Mouse (Mus musculus) layer of hippocampus, adult 18-20 months (tissue): ENCODE data around the gene Tnnt2. TPM values are rescaled to one million over a fixed set of nuclear protein-coding genes. Genes with fewer than 3 reads are reported as not detected.

Experiments used
- DNase-seq, 2 experiments: peaks; one replicate each; pipeline ENCODE4 v3.0.0; 2022; ENCODE audit warnings: low spot score in 2 of 2
- total RNA-seq, 2 experiments: library from RNA; stranded (reverse); gene quantifications; 2 replicates each; pipeline ENCODE4 v1.2.3; 2021

Tnnt2 gene
- total RNA-seq, 2 experiments from 2014 or later = 1.7 to 2.0 TPM

DNA sequence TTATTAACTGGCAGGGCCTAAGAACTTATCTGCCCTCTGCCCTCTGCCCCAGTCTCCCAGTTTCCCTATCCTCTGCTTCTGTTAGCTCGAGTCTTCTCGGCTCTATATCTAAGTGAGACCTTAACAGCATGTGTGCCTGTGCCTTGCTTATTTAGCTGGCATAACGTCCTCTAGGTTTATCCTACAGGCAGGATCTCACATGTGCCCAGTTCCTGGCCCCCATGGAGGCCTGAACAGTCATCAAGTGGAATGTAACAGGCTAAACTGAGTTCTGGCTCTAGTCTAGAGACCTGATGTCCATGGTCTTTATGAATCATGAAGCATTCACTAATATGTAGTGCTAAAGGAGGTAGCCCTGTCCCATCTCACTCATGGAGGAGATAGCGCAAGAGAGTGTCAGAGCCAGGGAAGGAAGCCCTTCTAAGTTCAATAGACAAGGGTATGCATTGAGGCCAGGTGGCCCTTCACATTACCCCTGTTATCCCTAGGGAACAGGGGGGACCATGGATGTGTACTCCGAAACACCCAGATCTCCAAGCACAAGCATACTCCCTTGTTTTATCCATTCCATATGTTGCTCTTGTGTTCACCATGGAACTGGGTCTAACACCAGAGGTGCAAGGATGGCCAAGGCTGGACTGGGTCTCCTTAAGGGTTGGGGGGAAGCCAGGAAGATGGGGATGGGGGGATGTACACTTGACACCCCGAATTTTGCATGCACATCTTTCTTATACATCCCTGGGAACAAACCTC, 18.6 kb downstream of the Tnnt2 start:
- no peak for DNase-seq

DNA sequence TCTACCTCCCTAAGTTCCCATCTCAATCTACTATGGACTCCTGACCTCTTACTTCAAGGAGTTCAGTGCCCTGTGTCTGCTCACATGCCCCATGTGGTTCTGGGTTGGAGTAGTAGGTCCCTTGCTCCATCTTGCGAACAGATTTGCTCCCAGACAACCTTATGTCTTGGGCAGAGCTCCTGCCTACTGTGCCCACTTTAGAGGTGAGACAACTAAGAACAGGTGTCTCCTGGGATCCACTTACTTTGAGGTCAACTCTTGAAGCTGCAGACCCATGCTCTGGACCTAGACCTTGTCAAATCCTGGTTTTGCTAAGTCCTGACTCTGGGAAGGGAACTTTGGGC, 19.2 kb downstream of the Tnnt2 start:
- DNase-seq = no peak

DNA sequence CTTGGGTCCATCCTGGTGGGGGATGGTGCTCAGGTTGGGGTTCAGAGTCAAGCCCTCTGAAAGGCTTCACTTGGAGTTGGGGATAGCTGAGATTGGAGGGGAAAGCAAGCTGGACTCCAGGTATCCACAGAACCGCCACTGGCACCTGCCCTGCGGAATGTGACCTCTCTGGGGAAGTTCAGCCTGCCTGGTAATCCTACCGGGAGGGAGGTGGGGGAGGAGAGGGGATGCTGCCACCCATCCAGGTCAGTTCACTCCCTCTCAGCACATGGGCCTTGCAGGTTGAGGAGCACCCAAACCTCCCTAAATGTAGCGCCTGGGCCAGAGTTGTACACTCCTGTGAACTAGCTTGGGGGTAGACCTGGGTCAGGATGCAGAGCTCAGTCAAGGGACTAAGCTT, 19.9 kb downstream of the Tnnt2 start:
- no peak for DNase-seq

DNA sequence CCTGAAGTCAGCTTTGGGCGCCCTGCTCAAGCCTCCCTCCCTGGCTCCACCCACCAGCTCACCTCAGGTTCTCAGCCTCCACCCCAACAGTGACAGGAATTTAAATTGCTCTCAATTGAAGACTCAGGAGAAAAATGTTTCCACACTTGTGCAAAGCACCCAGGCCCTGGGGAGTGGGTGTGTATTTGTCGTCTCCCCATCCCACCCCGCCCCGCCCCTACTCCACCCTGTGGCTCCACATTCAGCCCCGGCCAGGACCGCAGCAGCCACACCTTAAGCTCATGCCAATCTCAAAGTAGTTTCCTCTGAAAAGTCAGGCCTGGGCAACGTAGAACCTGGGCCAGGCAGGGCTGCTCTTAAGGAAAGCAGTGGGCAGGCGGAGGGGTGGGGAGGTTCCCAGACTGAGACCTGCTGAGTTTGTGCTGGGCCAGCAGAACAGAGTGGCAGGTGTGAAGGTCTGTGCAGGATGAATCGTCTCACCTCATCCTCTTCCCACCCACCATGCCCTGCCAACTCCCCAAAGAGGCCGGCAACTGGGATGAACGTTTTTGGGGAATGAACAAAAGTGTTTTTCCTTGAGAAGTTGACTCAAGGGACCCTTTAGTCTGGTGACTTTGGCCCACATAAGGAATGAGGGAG, 21.1 kb downstream of the Tnnt2 start:
- DNase-seq = no peak

DNA sequence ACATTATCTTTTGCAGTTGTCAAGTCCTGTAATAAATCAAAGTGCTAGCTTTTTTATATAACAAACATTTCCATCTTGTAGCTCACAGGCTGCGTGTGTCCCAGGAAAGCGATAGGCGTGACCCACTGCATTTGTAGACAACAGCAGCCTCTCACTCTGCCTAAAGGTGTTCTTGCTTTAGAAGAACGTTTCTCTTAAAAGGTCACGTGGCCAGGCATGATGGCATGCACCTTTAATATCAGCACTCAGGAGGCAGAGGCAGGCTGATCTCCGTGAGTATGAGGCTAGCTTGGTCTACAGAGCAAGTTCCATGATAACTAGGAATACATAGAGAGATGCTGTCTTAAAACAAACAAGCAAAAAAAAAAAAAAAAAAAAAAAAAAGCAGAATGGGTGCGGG, 22.4 kb downstream of the Tnnt2 start:
- DNase-seq = no peak

DNA sequence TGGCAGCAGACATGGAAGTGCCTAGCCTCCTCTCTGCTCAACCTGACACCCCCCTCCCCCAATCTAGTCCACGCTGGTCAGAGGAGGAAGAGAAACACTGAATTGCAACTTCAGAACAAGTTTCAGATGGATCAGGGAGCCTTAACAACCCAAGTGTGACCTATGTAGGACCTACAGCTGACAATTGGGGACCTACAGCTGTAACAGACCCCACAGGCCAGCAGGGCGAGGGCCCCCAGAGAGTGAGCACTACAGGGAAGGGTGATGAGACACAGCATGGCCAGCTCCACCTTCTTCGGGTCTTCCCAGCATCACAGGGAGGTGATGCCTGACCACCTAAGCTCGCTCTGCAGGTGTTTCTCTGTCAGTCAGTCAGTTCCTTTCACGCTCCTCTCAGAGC, 24.9 kb downstream of the Tnnt2 start:
- no peak for DNase-seq

DNA sequence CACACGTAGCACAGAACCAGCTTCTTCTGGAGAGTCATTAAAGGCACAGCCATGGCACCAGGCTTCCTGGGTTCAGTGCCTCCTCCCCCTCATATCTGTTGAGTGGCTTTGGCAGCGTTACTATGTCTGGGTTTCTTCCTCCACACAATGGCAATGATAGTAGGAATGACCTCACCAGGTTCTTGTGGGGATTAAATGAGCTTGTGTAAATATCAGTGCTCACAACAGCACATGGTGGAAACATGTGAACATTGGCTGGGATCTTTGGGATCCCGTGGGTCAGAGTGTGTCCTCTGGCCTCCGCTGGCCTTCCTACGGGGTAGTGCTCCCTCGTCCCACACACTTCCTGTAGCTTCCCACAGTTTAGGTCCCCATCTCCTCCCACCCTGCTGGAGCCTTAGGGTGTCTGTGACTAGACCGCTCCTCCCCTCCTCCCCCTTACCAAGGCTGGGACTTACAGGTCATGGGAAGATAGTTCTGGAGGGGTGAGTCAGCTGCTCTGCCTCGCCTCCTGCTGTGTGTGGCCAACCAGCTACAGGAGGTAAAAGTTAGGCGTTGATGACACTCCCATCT, 25.9 kb downstream of the Tnnt2 start:
- DNase-seq = no peak

DNA sequence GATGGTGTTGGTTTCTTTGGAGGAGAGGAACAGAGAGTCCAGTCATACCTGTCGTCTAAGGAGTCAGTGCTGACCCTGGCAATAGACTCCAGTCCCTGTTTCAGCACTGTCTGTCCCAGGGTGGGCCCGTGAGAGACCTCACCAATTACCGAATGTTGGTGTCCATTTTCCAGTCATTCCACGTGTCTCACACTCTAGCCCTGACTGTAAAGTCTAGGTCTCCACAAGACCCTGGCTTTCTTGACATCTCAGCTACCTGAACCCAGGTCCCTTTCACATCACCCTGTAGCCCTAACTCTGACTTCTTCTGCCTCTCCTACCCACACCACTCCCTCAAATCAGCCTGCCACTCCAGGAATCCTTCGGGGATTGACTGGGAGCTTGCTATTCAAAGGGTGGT, 26.4 kb downstream of the Tnnt2 start:
- no peak for DNase-seq

DNA sequence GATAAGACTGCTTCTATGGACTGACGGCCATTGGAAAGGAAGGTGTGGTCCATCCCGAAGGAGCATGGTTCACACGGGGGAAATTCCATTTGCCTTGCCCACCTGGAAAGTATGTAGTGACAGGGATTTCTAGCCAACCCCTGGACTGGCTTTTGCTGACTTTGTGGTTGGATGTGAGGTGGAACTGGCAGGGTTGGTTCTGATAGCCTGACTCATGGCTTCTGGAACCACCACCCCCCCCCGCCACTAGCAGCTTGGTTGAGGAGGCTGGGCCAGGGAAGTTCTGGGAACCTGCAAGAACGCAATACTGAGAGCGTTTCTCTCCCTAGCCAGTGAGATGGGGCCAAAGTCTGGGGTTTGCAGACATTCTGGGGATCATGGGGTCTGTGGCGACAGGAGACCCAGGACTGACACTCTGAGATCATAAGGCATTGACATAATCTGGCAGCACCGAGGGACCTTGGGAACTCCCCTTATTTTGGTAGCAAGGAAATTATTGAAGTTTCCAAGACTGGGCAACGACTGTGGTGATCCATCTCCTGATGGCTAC, 27.7 kb downstream of the Tnnt2 start:
- DNase-seq = no peak

DNA sequence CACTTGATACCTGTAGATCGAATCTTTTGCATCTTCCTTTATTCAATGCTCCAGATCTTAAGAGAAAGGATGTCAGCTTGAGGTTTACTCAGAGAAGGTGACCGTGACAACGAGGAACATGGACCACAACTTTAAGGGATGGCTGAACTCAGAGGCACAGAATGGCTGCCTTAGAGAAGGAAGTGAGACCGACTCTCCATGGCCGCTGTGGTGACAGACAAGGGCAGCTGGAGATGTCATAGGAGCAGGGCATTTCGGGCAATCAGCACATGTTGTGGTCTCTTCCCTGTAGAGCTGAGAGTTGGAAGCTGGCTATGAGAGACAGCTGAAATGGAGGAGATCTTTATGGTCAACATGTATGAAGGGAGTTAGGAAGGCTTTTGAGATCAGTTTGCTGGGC, 28.7 kb downstream of the Tnnt2 start:
- no peak for DNase-seq

DNA sequence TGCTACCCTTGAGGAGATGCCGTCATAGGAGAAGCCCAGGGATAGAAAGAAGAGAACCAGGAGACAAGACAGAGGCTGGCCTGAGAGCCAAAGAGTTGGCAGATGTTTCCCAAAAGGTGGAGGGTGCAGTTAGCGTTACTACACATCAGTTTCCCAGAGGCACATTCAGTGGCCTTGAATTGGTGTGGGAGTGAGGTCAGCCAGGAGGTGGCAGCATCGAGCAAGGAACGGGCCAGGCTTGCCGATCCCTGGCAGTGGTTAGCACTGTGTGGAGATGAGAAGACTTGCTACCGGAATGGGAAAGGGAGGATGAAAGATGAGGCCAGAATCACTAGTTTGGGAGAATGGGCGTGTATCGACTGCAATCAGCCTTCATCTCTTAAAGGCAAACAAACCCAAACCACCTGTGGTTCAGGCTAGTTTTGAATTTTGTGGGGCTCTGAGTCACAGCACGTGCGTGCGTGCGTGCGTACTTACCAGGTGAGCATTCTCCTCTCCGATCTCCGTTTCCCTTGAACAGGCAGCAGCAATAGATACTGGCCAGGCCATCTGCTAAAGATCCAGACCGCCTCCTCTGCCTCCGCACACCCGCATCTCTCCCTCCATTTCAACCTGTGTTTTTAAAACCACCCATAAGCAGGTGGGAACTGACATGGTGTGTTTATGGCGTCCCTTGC, 29.5 kb downstream of the Tnnt2 start:
- DNase-seq = peak; percentile 72 to 90

DNA sequence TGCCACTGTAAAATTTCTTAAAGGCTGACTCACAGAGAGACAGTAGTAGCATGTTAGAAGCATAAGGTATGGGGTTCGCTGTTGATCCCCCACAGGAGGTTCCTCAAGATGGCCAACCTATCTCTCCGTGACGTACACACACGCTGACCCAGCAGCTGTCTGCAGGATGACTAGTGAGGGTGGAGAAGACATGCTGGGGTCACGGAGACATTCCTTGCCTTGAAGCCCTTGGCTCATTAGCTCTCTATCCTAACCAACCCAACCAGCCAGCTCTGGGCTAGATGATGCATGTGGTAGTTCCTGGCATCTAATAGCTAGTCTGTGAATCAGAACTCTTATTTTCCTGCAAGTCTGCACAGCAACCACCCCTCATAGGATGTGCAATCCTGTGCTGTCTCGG, 32.4 kb downstream of the Tnnt2 start:
- DNase-seq = no peak

DNA sequence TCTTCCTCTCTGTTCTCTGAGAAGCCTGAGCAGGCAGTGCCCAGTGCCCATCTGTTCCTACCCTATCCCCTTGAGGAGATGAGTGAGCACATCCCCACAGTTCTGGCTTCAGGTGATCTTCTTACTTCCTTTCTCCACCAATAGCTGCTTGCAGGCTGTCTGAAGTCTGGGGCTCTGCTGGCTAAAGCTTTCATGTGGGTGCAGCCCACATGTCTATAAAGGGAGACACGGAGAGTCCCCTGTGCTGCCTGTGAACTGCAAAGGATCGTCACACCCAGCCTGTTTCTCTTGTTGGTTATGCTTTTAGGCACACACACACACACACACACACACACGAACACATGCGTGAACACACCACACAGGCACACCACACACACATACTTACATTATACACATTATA, 36.8 kb downstream of the Tnnt2 start:
- no peak for DNase-seq

DNA sequence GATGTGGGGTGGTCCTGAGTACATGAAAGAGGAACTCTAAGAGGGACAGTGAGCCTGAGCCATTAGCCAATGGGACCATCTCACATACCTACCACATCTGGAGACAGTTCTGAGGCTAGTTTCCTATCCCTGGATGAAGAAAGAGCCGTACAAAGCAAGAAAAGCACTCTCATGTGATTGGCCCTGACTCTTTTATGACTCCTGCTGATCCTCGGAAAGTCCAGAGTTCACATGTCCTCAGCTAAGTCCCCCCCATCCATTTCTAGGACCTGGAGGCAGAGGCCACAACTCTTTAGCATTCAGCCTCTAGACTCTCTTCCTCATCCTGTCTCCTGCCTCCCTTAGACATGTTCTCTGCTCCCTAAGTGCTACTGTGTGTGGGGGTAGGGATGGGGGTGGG, 41.1 kb downstream of the Tnnt2 start:
- no peak for DNase-seq

DNA sequence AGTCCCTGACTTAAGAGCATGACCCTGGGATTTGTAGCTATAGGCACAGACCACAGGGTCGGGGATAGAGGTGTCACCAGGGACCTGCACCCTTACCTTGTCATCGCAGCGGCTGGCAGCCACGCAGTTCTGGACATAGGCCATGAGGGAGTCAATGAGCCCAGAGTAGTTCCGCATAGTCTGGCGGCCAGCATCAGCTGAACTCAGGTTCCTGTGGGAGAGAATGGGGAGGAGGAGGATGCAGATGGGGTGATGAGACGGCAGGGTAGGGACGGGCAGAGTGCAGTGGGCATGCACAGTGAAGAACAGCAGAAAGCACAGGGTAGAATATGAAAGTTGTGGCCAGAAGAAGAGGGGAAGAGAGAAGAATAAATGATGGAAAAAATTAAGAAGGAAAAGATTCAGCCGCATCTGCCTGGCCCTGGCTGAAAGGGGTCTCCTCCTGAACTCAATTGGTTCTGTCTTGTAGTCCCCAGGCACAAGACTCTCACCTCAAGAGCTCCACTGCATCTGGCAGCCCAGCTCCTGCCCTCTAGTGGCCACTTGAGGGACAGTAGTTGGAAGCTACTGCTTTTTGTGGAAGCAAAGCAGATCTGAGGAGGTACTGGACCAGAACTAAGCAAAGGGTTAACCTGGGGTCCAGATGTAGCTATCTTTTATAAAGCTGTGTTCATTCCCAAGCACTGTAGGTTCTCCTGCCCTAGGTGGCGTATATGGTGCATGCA, 46.4 kb downstream of the Tnnt2 start:
- DNase-seq = peak; percentile 39 to 73

DNA sequence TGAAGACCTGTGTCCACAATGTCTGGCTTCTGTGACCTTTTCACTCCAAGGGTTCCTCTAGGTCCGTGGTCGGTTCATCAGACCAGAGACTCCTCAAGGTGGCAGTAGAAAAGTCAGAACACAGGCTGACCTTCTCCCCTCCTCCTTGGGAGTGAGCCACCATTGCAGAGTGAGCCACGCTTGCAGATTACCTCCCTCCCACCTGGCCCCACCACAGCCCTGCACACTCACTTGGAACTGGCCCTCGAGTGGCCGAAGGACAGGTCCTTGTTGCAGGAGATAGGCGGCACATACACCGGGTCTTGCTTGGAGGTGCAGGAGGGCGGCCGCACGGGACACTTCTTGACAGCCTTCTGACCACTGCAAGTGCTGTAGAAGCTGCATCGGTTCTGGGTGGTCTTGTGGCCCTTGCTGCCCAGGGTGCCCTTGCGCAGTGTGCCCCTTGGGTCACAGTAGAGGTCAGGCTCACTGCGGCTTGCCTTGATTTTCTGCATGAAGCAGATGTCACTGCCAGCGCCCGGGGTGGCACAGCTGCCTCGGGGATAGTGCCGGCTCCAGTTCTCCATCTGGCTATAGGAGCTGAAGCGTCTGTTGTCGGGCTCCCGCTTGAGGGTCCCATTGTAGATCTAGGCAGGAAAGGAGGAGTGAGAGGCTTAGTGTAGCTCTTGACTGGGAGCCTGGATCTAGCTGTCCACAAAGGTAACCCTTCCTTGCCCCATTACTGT, 53.5 kb downstream of the Tnnt2 start:
- DNase-seq = no peak

DNA sequence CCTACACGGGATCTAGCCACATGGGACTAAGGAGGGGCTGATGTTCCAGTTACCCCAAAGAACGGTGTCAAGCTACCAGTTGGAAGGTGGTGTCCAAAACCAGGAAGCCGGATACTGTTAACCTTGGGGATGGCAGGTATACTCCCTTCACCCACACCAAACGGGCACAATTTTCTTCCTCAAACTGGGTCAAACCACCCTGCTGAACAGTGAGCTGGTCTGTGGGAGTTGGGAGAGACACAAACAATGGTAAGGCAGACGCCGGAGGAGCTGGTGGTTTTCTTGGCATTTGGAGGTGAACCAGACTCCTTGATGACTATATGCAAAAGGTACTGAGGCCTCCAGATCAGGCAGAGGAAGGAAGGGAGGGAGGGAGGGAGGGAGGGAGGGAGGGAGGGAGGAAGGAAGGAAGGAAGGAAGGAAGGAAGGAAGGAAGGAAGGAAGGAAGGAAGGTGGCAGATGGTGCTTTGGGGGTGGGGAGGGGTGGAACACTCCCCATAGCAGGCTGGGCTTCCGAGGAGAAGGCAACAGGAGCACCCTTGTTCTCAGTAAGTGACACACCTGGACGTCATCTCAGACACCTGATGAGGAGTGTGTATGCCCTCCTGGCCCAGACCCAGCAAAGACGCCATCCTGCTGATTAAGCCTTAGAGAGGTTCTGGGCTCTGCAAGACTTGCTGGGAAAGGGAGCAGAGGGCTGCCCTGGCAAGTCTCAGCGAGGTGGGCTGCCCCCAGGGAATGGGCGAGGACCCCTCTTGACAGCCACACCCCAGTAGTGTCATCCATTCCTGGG, 55.5 kb downstream of the Tnnt2 start:
- no peak for DNase-seq

DNA sequence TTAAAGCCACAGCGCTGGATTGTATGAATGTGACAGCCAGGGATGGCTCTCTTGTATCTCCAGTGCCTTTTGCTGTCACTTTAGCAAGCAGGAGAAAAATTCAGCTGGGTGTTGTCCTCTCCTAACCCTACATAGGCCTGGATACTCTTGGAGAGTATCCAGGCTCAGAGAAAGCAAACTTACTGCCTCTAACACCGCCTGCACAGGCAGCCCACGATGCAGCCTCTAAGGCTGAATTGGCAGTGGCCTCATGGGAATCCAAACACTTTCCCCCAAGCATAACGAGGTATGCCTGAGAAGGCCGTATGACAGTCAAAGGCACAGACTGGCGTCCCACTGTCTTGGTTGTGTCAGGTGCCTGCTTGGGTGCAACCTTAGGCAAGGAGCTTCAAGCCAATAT, 56.1 kb downstream of the Tnnt2 start:
- no peak for DNase-seq

DNA sequence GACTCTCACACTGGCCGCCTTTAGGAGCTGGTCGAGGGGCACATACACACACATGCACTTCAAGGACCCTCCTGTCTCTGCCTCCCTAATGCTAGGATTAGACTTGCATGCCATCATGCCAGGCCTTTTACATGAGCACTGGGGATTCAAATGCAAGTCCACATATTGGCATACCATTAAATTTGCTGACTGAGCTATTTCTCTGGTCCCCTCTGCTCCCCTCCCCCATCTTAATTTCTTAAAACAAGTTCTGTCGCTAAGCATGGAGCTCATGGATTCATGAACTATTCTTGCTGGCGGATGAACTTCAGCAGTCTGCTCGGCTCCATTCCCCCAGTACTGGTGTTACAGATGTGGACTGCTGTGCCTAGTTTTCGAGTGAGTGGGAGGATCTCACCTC, 56.6 kb downstream of the Tnnt2 start:
- DNase-seq = no peak

DNA sequence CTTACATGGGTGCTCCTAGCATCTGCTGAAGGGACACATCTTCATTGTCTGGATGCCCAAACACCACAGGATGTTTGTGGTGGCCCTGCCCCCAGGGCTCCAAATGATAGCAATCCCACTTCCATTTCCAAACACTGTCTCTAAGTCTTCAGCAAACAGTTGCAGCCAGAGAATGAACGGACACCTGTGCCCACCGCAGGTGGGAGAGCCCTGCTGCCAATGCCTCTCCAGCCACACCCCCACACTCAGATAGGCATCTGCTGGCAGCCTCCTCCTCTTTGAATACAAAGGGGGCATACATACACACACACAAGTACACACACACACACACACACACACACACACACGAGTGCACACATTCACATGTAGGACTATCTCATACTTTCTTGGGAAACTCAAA, 57.2 kb downstream of the Tnnt2 start:
- DNase-seq = no peak
